Mouse (Mus musculus): ENCODE measurements around the gene Kdsr. TPM values are rescaled to one million over a fixed set of nuclear protein-coding genes. Genes with fewer than 3 reads are reported as not detected.

Gene Kdsr
- total and polyA plus RNA-seq, 2 experiments from 2014 or later: 8.9 to 17.6 TPM

DNA sequence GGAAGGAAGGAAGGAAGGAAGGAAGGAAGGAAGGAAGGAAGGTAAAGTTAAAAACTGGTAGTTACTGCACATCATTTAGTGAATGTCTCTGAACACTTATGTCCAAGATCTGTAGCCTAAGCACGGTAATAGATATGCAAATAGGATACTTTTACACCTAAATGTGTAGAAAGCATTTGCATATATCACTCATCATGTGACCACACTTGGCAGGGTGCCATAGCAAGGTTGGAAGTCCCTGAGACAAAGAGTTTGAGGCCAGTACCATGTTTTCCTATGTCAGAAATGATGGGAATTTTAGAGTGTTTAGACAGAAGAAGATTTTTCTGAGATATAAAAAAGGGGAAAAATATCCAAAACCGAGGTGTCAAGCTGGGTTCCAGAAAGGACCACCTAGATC is 73.8 kb downstream of the Kdsr start:
- Histone ChIP-seq H3K4me2 (ENCODE audit: low read depth, low read length) (no peak overlapping the region), H3K27ac (no peak overlapping the region), H3K4me3 (ENCODE audit: low read length) (no peak overlapping the region), H3K36me3 (ENCODE audit: insufficient read depth, low read length) (no peaks in the 10 kb centered on the region), H3K4me1 (ENCODE audit: insufficient read depth, low read length) (no peaks in the 10 kb centered on the region), H3K9ac (replicated peaks; ENCODE audit: low read length) (no peak overlapping the region), H3K27me3 (ENCODE audit: insufficient read depth, low read length) (no peaks in the 10 kb centered on the region), H3K9me3 (ENCODE audit: low read length) (no peaks in the 10 kb centered on the region)
- DNase-seq (ENCODE audit: low spot score) (no peak), ATAC-seq (no peak)
- no peak for TF ChIP-seq CTCF (IDR thresholded peaks at IDR 0.05; ENCODE audit: low read depth)
- WGBS: 65% methylated on average over 2 of the region's 2 CpGs

DNA sequence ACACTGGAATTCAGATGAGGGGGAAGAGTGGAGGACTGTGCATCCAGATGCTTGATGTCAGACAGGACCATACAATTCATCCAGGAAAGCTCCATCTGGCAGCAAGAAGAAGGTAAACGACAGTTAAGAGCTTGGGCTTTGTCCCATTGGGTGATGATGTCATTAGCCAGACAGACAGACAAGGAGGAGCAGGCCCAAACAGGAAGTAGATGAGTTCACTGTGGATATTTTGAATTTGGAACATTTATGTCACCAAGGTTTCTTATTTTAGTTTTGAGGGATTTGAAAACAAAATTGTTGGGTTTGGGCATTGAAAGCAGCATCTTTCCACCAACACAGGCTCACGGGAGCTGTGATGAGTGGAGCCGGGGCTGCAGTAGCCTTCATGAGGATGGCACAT is 75.0 kb downstream of the Kdsr start:
- no peak for TF ChIP-seq CTCF (IDR thresholded peaks at IDR 0.05; ENCODE audit: low read depth)
- no peak for ATAC-seq
- no peaks in the 10 kb centered on the region for H3K9me3 ChIP-seq (ENCODE audit: low read length)
- H3K27ac ChIP-seq: no peak overlapping the region
- no peaks in the 10 kb centered on the region for H3K27me3 ChIP-seq (ENCODE audit: insufficient read depth, low read length)
- H3K9ac ChIP-seq (replicated peaks; ENCODE audit: low read length): no peak overlapping the region
- H3K4me2 ChIP-seq (ENCODE audit: low read depth, low read length): no peak overlapping the region
- H3K4me3 ChIP-seq (ENCODE audit: low read length): no peak overlapping the region
- H3K4me1 ChIP-seq (ENCODE audit: insufficient read depth, low read length): no peaks in the 10 kb centered on the region
- 80% methylated on average over 3 of the region's 3 CpGs for WGBS
- no peaks in the 10 kb centered on the region for H3K36me3 ChIP-seq (ENCODE audit: insufficient read depth, low read length)
- no peak for DNase-seq (ENCODE audit: low spot score)

DNA sequence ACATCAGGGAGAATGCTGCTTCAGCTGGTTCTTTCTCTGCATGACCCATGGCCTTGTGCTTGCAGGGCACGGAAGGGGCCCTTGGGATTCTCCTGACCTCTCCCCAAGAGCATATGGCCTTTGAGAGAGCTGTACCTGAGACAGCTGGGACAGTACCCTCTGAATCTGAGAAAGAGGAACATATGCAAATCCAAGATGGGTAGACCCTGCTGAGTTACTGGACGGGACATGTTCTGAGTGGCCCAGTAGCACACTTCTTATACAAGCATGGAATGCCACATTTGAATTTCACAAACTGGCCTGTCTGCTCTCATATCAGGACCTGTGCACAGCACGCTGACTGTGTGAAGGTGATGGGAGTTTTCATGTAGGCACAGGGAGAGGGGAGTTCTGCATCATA is 76.7 kb downstream of the Kdsr start:
- TF ChIP-seq CTCF (IDR thresholded peaks at IDR 0.05; ENCODE audit: low read depth): no peak

DNA sequence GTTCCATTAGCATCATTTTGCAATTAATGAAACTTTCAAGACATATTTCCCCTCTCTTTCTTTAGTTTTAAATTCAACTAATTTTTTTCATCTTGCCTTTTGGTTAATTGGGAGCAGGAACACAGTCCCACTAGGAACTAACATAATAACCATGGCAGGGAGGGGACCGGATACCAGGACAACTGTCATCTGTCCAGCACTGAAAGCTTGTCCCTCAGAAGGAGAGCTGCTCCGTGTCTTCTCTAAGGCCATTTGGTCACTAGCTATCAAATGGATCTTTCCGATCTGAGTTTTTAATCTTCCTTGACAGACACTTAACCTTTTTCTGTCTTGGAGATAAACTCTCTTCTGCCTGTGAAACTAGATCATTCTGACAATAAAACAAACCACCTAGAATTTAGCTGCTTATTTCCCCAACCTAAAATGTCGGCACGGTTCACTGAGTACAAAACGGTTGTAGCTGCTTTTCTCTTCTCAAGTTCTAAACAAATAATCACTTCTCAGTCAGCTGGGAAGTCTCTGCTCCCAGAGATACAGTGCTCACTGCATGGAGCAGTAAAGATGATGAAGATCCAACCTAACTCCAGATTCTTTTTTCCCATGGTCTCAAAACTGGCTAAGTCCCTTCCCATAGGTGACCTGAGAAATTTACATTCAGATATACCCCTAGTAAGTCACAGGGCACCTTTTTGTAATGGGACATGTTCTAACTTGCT is 79.6 kb downstream of the Kdsr start:
- Histone ChIP-seq H3K9me3 (ENCODE audit: low read length) (no peaks in the 10 kb centered on the region), H3K27me3 (ENCODE audit: insufficient read depth, low read length) (no peaks in the 10 kb centered on the region), H3K9ac (replicated peaks; ENCODE audit: low read length) (no peak overlapping the region), H3K27ac (no peak overlapping the region), H3K36me3 (ENCODE audit: insufficient read depth, low read length) (no peaks in the 10 kb centered on the region), H3K4me1 (ENCODE audit: insufficient read depth, low read length) (no peaks in the 10 kb centered on the region), H3K4me2 (ENCODE audit: low read depth, low read length) (no peak overlapping the region), H3K4me3 (ENCODE audit: low read length) (no peak overlapping the region)
- ATAC-seq (no peak), DNase-seq (ENCODE audit: low spot score) (no peak)
- 70% methylated on average over 6 of the region's 6 CpGs for WGBS
- TF ChIP-seq CTCF (IDR thresholded peaks at IDR 0.05; ENCODE audit: low read depth): no peak

More for the DNA sequence above, 76.7 kb downstream of the Kdsr start:
- DNase-seq (ENCODE audit: low spot score) (no peak), ATAC-seq (no peak)
- Histone ChIP-seq H3K36me3 (ENCODE audit: insufficient read depth, low read length) (no peaks in the 10 kb centered on the region), H3K9ac (replicated peaks; ENCODE audit: low read length) (no peak overlapping the region), H3K27ac (no peak overlapping the region), H3K4me1 (ENCODE audit: insufficient read depth, low read length) (no peaks in the 10 kb centered on the region), H3K27me3 (ENCODE audit: insufficient read depth, low read length) (no peaks in the 10 kb centered on the region), H3K9me3 (ENCODE audit: low read length) (no peaks in the 10 kb centered on the region), H3K4me3 (ENCODE audit: low read length) (no peak overlapping the region), H3K4me2 (ENCODE audit: low read depth, low read length) (no peak overlapping the region)
- 76% methylated on average over 3 of the region's 3 CpGs for WGBS

DNA sequence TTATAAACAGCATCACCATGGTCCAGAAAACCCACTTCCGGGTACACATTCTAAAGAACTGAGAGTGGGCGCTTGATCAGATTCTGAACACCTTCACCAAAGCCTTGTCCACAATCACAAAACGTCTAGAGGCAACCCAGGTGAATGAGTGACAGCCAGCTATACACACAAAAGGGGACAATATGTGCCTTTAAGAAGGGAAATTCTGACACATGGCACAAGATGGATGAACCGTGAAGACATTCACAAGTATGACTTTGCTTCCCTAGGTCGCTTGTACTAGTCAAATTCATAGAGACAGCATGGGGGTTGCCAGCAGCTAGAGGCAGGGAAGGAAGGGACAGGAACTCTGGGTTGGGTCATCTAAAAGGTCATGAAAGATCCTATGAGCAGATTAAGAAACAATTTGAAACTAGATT is 81.5 kb downstream of the Kdsr start:
- Histone ChIP-seq H3K9me3 (ENCODE audit: low read length) (no peaks in the 10 kb centered on the region), H3K4me1 (ENCODE audit: insufficient read depth, low read length) (no peaks in the 10 kb centered on the region), H3K4me3 (ENCODE audit: low read length) (no peak overlapping the region), H3K4me2 (ENCODE audit: low read depth, low read length) (no peak overlapping the region), H3K27me3 (ENCODE audit: insufficient read depth, low read length) (no peaks in the 10 kb centered on the region), H3K27ac (no peak overlapping the region), H3K9ac (replicated peaks; ENCODE audit: low read length) (no peak overlapping the region), H3K36me3 (ENCODE audit: insufficient read depth, low read length) (no peaks in the 10 kb centered on the region)
- DNase-seq (ENCODE audit: low spot score) (no peak), ATAC-seq (no peak)
- 68% methylated on average over 5 of the region's 5 CpGs for WGBS
- TF ChIP-seq CTCF (IDR thresholded peaks at IDR 0.05; ENCODE audit: low read depth): no peak

Other genes starting within 250 kb of the Kdsr start
- gene Bcl2, start 45.5 kb downstream of the Kdsr start, total RNA-seq (2014; rRNA removed): 13.1 and 15.2 TPM in 2 replicates
- gene Bcl2, start 45.5 kb downstream of the Kdsr start, polyA plus RNA-seq (2015; fragmentation: Nextera tagmentation; extraction: Ambion mirVana): 9.8 and 10.1 TPM in 2 replicates
- gene Vps4b, start 37.0 kb upstream of the Kdsr start, total RNA-seq (2014; rRNA removed): 13.2 and 18.7 TPM in 2 replicates
- 20.3 and 28.0 TPM in 2 replicates for gene Vps4b, start 37.0 kb upstream of the Kdsr start, polyA plus RNA-seq (2015; fragmentation: Nextera tagmentation; extraction: Ambion mirVana)
- gene Serpinb5, start 101.4 kb upstream of the Kdsr start, total RNA-seq (2014; rRNA removed): 0.05 TPM in 1 of 2 replicates, not detected in the other
- 0.15 and 0.38 TPM in 2 replicates for gene Serpinb5, start 101.4 kb upstream of the Kdsr start, polyA plus RNA-seq (2015; fragmentation: Nextera tagmentation; extraction: Ambion mirVana)
- 0.43 TPM in 1 of 2 replicates, not detected in the other for gene Serpinb12, start 174.7 kb upstream of the Kdsr start, total RNA-seq (2014; rRNA removed)
- 0.14 TPM in 1 of 2 replicates, not detected in the other for gene Serpinb12, start 174.7 kb upstream of the Kdsr start, polyA plus RNA-seq (2015; fragmentation: Nextera tagmentation; extraction: Ambion mirVana)
- gene Serpinb13, start 221.3 kb upstream of the Kdsr start, total RNA-seq (2014; rRNA removed): not detected in 2 replicates
- not detected in 2 replicates for gene Serpinb13, start 221.3 kb upstream of the Kdsr start, polyA plus RNA-seq (2015; fragmentation: Nextera tagmentation; extraction: Ambion mirVana)

Measured in hindbrain, postnatal 0 days (tissue).